Mouse (Mus musculus): ENCODE data around the gene Cdc42ep4. TPM values are rescaled to one million over a fixed set of nuclear protein-coding genes. Genes with fewer than 3 reads are reported as not detected.

Cdc42ep4 gene
- total RNA-seq, 1 experiment: 17.8 TPM

DNA sequence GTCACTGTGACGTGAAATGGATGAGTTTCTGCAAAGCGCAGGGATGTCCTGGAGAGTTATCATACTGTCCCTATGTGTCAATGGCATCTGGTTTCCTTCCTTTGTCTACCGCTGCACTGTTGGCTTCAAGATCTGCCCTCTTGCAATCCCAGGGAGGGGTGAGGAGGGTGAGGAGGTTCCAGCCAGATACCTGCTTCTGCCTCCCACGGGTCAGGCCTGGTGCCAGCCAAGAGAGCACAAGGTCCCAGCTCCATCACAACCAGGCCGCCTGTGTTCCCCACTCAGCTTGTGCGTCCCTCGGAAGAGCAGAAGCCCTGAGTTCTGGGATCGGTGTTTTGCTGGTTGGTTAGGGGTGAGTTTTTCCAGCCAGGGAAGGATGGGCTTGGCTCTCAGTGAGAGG, 15.6 kb upstream of the Cdc42ep4 start:
- Histone ChIP-seq H3K4me1 (ENCODE audit: control insufficient read depth in 2 of 2, insufficient read depth in 2 of 2, low read length in 2 of 2, poor library complexity in 1 of 2) (peaks cover 7 to 15% of the 10 kb centered on the region in 2 experiments), H3K27ac (ENCODE audit: insufficient read depth, low read depth, low read length, poor library complexity, severe bottlenecking) (no peak overlapping the region), H3K36me3 (ENCODE audit: control insufficient read depth, insufficient read depth, low read length, poor library complexity, severe bottlenecking) (no peaks in the 10 kb centered on the region), H3K9ac (ENCODE audit: insufficient read depth, low read depth, low read length, poor library complexity, severe bottlenecking) (peak overlapping the region; percentile 43), H3K9me3 (ENCODE audit: control insufficient read depth, insufficient read depth, low read depth, low read length) (no peaks in the 10 kb centered on the region), H3K4me3 (ENCODE audit: insufficient read depth in 1 of 2, low read depth in 1 of 2, low read length in 2 of 2, poor library complexity in 1 of 2, severe bottlenecking in 1 of 2) (no peak overlapping the region)
- in situ Hi-C loops (cut with MboI; ENCODE audit: low sequenced_read_pairs in 2 of 2, unreplicated experiment in 2 of 2): no loop called here
- no peak for DNase-seq (ENCODE audit: low read depth, low spot score)
- TF ChIP-seq MAFK (IDR thresholded peaks at IDR 0.05; ENCODE audit: insufficient read depth, low read depth, low read length) (no peak), ZC3H11A (IDR thresholded peaks at IDR 0.05; ENCODE audit: borderline replicate concordance, low read depth, low read length) (no peak), ZNF384 (IDR thresholded peaks at IDR 0.05; ENCODE audit: low read depth, low read length) (no peak), HCFC1 (IDR thresholded peaks at IDR 0.05; ENCODE audit: borderline replicate concordance, insufficient read depth, low read length) (no peak), CHD2 (IDR thresholded peaks at IDR 0.05; ENCODE audit: low read depth, low read length) (no peak)

DNA sequence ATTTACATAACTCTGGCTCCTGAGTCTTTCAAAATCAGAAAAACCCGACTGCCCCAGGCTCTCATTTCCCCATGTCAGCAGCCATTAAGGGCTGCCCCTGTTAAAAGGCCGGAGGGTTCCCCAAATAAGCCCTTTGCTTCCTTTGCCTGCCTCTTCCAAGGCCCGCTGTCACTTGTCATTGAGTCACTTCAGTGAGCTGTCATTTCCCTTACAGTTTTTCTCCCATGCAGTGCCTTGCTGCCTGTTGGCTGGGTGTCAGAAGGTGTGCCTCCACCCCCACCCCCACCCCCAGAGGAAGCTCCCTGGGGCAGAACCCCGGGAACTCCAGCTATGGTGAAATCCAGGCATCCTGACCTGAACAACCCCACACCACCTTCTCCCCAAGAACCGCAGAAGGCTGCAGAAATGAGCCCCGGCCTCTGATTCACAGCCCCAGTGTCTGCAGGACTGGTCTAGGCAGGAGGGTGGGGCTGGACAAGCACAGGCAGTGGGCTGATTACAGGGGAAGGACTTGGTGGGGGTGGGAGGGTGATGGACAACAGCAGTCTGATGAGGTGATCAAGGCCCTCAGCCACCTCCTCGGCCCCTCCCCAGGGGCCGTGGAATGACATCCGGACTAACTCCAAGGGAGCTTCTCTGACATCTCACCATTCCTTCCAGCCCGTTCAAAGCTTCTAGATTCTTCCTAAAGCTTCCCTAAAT, 14.8 kb upstream of the Cdc42ep4 start:
- Histone ChIP-seq H3K9me3 (ENCODE audit: control insufficient read depth, insufficient read depth, low read depth, low read length) (no peaks in the 10 kb centered on the region), H3K27ac (ENCODE audit: insufficient read depth, low read depth, low read length, poor library complexity, severe bottlenecking) (no peak overlapping the region), H3K4me3 (ENCODE audit: insufficient read depth in 1 of 2, low read depth in 1 of 2, low read length in 2 of 2, poor library complexity in 1 of 2, severe bottlenecking in 1 of 2) (no peak overlapping the region), H3K4me1 (ENCODE audit: control insufficient read depth in 2 of 2, insufficient read depth in 2 of 2, low read length in 2 of 2, poor library complexity in 1 of 2) (peaks cover 7 to 15% of the 10 kb centered on the region in 2 experiments), H3K9ac (ENCODE audit: insufficient read depth, low read depth, low read length, poor library complexity, severe bottlenecking) (no peak overlapping the region), H3K36me3 (ENCODE audit: control insufficient read depth, insufficient read depth, low read length, poor library complexity, severe bottlenecking) (no peaks in the 10 kb centered on the region)
- no peak for TF ChIP-seq HCFC1 (IDR thresholded peaks at IDR 0.05; ENCODE audit: borderline replicate concordance, insufficient read depth, low read length)
- no peak for TF ChIP-seq ZNF384 (IDR thresholded peaks at IDR 0.05; ENCODE audit: low read depth, low read length)
- no peak for TF ChIP-seq CHD2 (IDR thresholded peaks at IDR 0.05; ENCODE audit: low read depth, low read length)
- no peak for TF ChIP-seq MAFK (IDR thresholded peaks at IDR 0.05; ENCODE audit: insufficient read depth, low read depth, low read length)
- no peak for TF ChIP-seq ZC3H11A (IDR thresholded peaks at IDR 0.05; ENCODE audit: borderline replicate concordance, low read depth, low read length)
- in situ Hi-C loops (cut with MboI; ENCODE audit: low sequenced_read_pairs in 2 of 2, unreplicated experiment in 2 of 2): no loop called here
- no peak for DNase-seq (ENCODE audit: low read depth, low spot score)

- no peak for DNase-seq (ENCODE audit: low read depth, low spot score)
- no peak for TF ChIP-seq CHD2 (IDR thresholded peaks at IDR 0.05; ENCODE audit: low read depth, low read length)
- no peak for TF ChIP-seq ZNF384 (IDR thresholded peaks at IDR 0.05; ENCODE audit: low read depth, low read length)
- no peak for TF ChIP-seq ZC3H11A (IDR thresholded peaks at IDR 0.05; ENCODE audit: borderline replicate concordance, low read depth, low read length)
- no peak for TF ChIP-seq HCFC1 (IDR thresholded peaks at IDR 0.05; ENCODE audit: borderline replicate concordance, insufficient read depth, low read length)
- TF ChIP-seq MAFK (IDR thresholded peaks at IDR 0.05; ENCODE audit: insufficient read depth, low read depth, low read length): no peak
- H3K9me3 ChIP-seq (ENCODE audit: control insufficient read depth, insufficient read depth, low read depth, low read length): no peaks in the 10 kb centered on the region
- peaks cover 7 to 15% of the 10 kb centered on the region in 2 experiments for H3K4me1 ChIP-seq (ENCODE audit: control insufficient read depth in 2 of 2, insufficient read depth in 2 of 2, low read length in 2 of 2, poor library complexity in 1 of 2)
- H3K4me3 ChIP-seq (ENCODE audit: insufficient read depth in 1 of 2, low read depth in 1 of 2, low read length in 2 of 2, poor library complexity in 1 of 2, severe bottlenecking in 1 of 2): no peak overlapping the region
- no peak overlapping the region for H3K27ac ChIP-seq (ENCODE audit: insufficient read depth, low read depth, low read length, poor library complexity, severe bottlenecking)
- no peaks in the 10 kb centered on the region for H3K36me3 ChIP-seq (ENCODE audit: control insufficient read depth, insufficient read depth, low read length, poor library complexity, severe bottlenecking)
- in situ Hi-C loops (cut with MboI; ENCODE audit: low sequenced_read_pairs in 2 of 2, unreplicated experiment in 2 of 2): no loop called here
- no peak overlapping the region for H3K9ac ChIP-seq (ENCODE audit: insufficient read depth, low read depth, low read length, poor library complexity, severe bottlenecking)
Observed at GRCm38 (mm10) chr11:113764132-113764849, 12.6 kb upstream of the Cdc42ep4 start.

DNA sequence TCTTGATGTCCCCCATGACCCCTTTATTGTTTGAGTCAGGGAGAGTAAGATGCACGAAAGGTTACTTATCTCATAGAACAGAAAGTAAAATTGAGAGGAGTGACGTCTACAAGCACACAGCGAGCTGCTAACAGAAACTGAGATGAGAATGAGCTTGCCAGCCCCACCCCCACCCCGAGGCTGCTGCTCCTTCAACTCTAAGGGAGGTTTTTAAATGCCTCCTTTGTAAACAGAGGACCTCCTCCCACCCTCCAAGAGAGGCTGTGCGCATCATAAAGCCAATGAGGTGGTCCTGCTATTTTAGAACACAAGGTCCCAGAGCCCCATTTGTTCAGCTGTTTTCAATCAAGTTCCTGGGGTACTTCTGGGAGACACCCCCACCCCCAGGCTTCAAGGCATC, 11.8 kb upstream of the Cdc42ep4 start:
- no peak for DNase-seq (ENCODE audit: low read depth, low spot score)
- TF ChIP-seq ZNF384 (IDR thresholded peaks at IDR 0.05; ENCODE audit: low read depth, low read length) (no peak), MAFK (IDR thresholded peaks at IDR 0.05; ENCODE audit: insufficient read depth, low read depth, low read length) (no peak), CHD2 (IDR thresholded peaks at IDR 0.05; ENCODE audit: low read depth, low read length) (no peak), ZC3H11A (IDR thresholded peaks at IDR 0.05; ENCODE audit: borderline replicate concordance, low read depth, low read length) (no peak), HCFC1 (IDR thresholded peaks at IDR 0.05; ENCODE audit: borderline replicate concordance, insufficient read depth, low read length) (no peak)
- H3K27ac ChIP-seq (ENCODE audit: insufficient read depth, low read depth, low read length, poor library complexity, severe bottlenecking): no peak overlapping the region
- in situ Hi-C loops (cut with MboI; ENCODE audit: low sequenced_read_pairs in 2 of 2, unreplicated experiment in 2 of 2): no loop called here
- no peak overlapping the region; a peak in 1 of 4 replicates for H3K4me3 ChIP-seq (ENCODE audit: insufficient read depth in 1 of 2, low read depth in 1 of 2, low read length in 2 of 2, poor library complexity in 1 of 2, severe bottlenecking in 1 of 2)
- H3K36me3 ChIP-seq (ENCODE audit: control insufficient read depth, insufficient read depth, low read length, poor library complexity, severe bottlenecking): no peaks in the 10 kb centered on the region
- no peaks in the 10 kb centered on the region for H3K9me3 ChIP-seq (ENCODE audit: control insufficient read depth, insufficient read depth, low read depth, low read length)
- H3K4me1 ChIP-seq (ENCODE audit: control insufficient read depth in 2 of 2, insufficient read depth in 2 of 2, low read length in 2 of 2, poor library complexity in 1 of 2): peaks cover 7 to 15% of the 10 kb centered on the region in 2 experiments
- no peak overlapping the region for H3K9ac ChIP-seq (ENCODE audit: insufficient read depth, low read depth, low read length, poor library complexity, severe bottlenecking)
